Mouse (Mus musculus): Measurements from ENCODE around the gene Rcc1l. TPM values are rescaled to one million over a fixed set of nuclear protein-coding genes. Genes with fewer than 3 reads are reported as not detected.

The Rcc1l gene
- polyA plus RNA-seq, 1 experiment = 8.2 TPM

DNA sequence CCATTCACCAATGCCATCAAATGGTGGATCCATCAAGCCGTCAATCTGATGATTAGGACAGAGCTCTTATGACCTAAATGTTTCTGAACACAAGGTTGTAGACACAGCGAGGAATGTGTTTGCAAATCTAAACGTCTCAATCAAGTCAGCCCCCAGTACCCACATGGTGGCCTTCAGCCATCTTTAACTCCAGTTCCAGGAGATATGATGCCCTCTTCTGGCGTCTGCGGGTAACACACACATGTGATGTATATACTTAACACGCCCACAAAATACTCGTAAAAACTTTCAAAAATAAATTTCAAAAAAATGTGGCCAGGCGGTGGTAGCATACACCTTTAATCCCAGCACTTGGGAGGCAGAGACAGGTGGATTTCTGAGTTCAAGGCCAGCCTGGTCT, 31.6 kb downstream of the Rcc1l start:
- no peaks in the 10 kb centered on the region for H3K4me1 ChIP-seq (ENCODE audit: control insufficient read depth, insufficient read depth, insufficient read length, low read length)
- no peak overlapping the region for H3K4me3 ChIP-seq (ENCODE audit: insufficient read depth, low read depth, low read length)
- no peak overlapping the region for H3K27ac ChIP-seq (replicated peaks; ENCODE audit: low read depth, low read length)

DNA sequence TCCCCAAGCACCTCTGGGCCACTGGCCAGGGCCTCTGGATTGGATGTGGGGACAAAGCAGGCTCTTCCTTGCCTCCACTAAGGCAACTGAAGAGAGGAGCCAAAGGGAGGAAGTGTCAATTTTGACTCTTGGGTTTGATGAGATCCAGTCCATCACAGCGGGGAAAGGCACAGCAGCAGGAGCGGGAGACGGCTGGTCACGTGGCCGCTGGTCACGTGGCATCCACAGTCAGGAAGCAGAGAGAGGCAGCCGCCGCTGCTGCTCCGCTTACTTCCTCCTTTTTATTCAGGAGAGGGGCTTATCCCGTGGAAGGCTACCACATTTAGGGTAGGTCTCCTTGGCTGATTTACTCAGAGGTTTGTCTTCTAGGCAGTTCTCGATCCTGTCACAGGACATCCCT, 34.2 kb downstream of the Rcc1l start:
- no peaks in the 10 kb centered on the region for H3K4me1 ChIP-seq (ENCODE audit: control insufficient read depth, insufficient read depth, insufficient read length, low read length)
- no peak overlapping the region for H3K27ac ChIP-seq (replicated peaks; ENCODE audit: low read depth, low read length)
- H3K4me3 ChIP-seq (ENCODE audit: insufficient read depth, low read depth, low read length) = no peak overlapping the region

DNA sequence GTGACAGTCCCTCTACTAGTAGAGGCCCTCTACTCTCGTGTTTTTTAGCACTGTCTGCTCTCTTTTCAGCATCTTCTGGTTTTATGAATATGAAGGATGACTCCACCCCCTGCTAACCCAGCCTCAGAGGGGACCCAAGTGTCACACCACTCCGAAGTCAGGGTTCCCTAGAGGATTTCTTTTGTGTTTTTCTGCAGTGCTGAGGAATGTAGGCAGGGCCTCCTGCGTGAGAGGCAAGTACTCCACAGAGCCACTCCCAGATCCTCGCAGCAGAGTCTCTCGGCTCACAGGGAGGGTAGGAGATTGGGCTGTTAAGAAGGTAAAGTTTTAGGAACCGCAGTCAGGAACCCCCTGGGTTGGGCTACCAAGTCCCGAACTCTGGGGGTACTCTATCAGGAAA, 35.3 kb downstream of the Rcc1l start:
- H3K4me1 ChIP-seq (ENCODE audit: control insufficient read depth, insufficient read depth, insufficient read length, low read length) = no peaks in the 10 kb centered on the region
- H3K27ac ChIP-seq (replicated peaks; ENCODE audit: low read depth, low read length) = no peak overlapping the region
- H3K4me3 ChIP-seq (ENCODE audit: insufficient read depth, low read depth, low read length) = no peak overlapping the region

DNA sequence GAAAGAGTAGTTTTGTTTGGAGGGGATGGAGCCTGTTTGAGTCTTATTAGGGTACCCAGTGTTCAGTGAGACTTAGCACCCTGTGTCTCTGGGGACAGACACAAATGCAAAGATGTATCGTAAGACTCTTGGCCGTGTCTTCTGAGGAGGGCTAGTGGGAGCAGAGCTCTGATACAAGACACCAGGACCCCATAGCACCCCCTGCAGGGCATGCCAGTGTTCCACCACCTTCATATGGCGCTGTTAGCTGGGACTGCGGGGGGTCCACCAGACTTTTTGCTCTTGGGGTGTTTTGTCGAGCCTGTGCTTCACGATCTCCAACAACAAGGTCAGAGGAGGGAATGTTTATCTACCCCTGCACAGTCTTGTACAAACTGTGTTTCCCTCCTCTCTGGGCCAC, 37.1 kb downstream of the Rcc1l start:
- Histone ChIP-seq H3K4me3 (ENCODE audit: insufficient read depth, low read depth, low read length) (no peak overlapping the region), H3K4me1 (ENCODE audit: control insufficient read depth, insufficient read depth, insufficient read length, low read length) (no peaks in the 10 kb centered on the region), H3K27ac (replicated peaks; ENCODE audit: low read depth, low read length) (no peak overlapping the region)

DNA sequence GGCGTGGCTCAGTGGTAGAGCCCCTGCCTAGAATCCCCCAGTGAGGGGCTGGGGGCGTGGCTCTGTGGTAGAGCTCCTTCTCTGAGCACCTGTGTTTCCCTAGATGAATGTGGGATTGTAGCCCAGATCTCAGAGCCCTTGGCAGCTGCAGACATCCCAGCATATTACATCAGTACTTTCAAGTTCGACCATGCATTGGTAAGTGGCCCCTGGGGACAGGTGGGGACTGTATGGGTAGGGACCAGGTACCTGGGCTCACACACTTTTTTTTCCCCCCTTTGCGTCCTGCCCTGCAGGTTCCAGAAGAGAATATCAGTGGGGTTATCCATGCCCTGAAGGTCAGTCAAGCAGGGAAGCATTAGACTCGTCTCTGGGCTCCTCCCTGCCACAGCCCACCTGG, 38.6 kb downstream of the Rcc1l start:
- Histone ChIP-seq H3K27ac (replicated peaks; ENCODE audit: low read depth, low read length) (no peak overlapping the region), H3K4me3 (ENCODE audit: insufficient read depth, low read depth, low read length) (no peak overlapping the region), H3K4me1 (ENCODE audit: control insufficient read depth, insufficient read depth, insufficient read length, low read length) (no peaks in the 10 kb centered on the region)

GRCm38 (mm10) chr5:134136022-134136421, 40.6 kb downstream of the Rcc1l start:
- no peak overlapping the region for H3K27ac ChIP-seq (replicated peaks; ENCODE audit: low read depth, low read length)
- no peaks in the 10 kb centered on the region; the same call in 1 of the 2 replicates for H3K4me1 ChIP-seq (ENCODE audit: control insufficient read depth, insufficient read depth, insufficient read length, low read length)

DNA sequence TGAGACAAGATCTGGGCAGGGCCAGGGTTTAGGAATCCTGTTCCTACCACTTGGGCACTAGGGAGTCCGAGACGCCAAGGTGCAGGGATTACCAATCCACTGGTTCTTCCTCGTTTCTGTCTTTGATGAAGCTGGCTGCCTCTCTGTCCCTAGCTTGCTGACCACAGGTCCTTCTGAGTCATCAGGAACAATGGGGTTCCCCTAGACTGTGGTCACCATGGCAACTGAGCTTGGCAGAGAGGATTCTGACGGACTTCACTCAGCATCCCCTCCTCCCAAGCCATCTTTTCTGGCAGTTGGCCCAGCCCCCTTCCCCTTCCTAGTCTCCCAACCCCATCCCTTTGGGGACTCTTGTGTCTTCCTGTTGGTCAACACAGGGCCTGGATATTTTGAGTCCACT, 45.0 kb downstream of the Rcc1l start:
- no peak overlapping the region for H3K4me3 ChIP-seq (ENCODE audit: insufficient read depth, low read depth, low read length)
- no peak overlapping the region for H3K27ac ChIP-seq (replicated peaks; ENCODE audit: low read depth, low read length)
- no peaks in the 10 kb centered on the region; the same call in 1 of the 2 replicates for H3K4me1 ChIP-seq (ENCODE audit: control insufficient read depth, insufficient read depth, insufficient read length, low read length)

More at GRCm38 (mm10) chr5:134136022-134136421, 40.6 kb downstream of the Rcc1l start:
- H3K4me3 ChIP-seq (ENCODE audit: insufficient read depth, low read depth, low read length) = no peak overlapping the region

DNA sequence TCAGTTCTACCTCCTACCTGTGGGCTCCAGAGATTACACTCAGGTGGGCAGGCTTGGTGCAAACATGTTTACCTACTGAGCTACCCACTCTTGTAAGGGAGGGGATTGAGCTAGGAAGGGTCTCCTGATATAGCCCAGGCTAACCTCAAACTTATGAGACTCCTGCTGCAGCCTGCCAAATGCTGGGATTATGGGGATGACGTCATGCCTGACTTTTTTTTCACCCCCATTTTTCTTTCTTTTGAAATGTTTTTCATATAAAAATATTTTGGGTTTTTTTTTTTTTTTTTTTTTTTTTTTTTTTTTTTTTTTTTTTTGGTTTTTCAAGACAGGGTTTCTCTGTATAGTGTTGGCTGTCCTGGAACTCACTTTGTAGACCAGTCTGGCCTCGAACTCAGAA, 50.3 kb downstream of the Rcc1l start:
- Histone ChIP-seq H3K4me1 (ENCODE audit: control insufficient read depth, insufficient read depth, insufficient read length, low read length) (no peaks in the 10 kb centered on the region), H3K4me3 (ENCODE audit: insufficient read depth, low read depth, low read length) (no peak overlapping the region), H3K27ac (replicated peaks; ENCODE audit: low read depth, low read length) (no peak overlapping the region)

GRCm38 (mm10) chr5:134123846-134124245, 52.7 kb downstream of the Rcc1l start:
- no peak overlapping the region for H3K27ac ChIP-seq (replicated peaks; ENCODE audit: low read depth, low read length)
- no peaks in the 10 kb centered on the region for H3K4me1 ChIP-seq (ENCODE audit: control insufficient read depth, insufficient read depth, insufficient read length, low read length)
- H3K4me3 ChIP-seq (ENCODE audit: insufficient read depth, low read depth, low read length) = no peak overlapping the region

- Histone ChIP-seq H3K27ac (replicated peaks; ENCODE audit: low read depth, low read length) (no peak overlapping the region), H3K4me3 (ENCODE audit: insufficient read depth, low read depth, low read length) (no peak overlapping the region), H3K4me1 (ENCODE audit: control insufficient read depth, insufficient read depth, insufficient read length, low read length) (no peaks in the 10 kb centered on the region)
These were observed 54.7 kb downstream of the Rcc1l start for GRCm38 (mm10) chr5:134121893-134122259.

GRCm38 (mm10) chr5:134121138-134121892, 55.3 kb downstream of the Rcc1l start:
- Histone ChIP-seq H3K27ac (replicated peaks; ENCODE audit: low read depth, low read length) (no peak overlapping the region), H3K4me1 (ENCODE audit: control insufficient read depth, insufficient read depth, insufficient read length, low read length) (no peaks in the 10 kb centered on the region), H3K4me3 (ENCODE audit: insufficient read depth, low read depth, low read length) (no peak overlapping the region)

DNA sequence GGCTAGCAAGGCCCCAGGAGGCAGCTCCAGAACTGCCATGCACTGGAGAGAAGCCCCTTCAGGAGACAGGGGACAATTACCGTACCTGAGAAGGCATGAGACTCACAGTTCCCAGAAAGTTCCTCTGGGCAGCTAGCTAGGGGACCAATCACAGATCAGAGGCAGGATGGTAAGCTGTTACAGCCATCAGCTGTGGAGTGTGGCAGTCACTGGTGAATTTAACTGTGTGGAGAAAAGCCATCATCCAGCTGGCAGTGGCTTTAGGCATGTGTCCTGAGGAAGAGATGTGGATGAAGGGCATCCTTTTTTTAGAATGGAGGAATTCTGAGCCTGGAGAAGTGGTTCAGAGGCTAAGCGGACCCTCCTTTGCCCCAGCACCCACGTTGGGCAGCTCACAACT, 56.4 kb downstream of the Rcc1l start:
- H3K4me3 ChIP-seq (ENCODE audit: insufficient read depth, low read depth, low read length) = no peak overlapping the region
- no peak overlapping the region for H3K27ac ChIP-seq (replicated peaks; ENCODE audit: low read depth, low read length)

GRCm38 (mm10) chr5:134119481-134120120, 57.0 kb downstream of the Rcc1l start:
- Histone ChIP-seq H3K4me3 (ENCODE audit: insufficient read depth, low read depth, low read length) (no peak overlapping the region), H3K4me1 (ENCODE audit: control insufficient read depth, insufficient read depth, insufficient read length, low read length) (no peaks in the 10 kb centered on the region), H3K27ac (replicated peaks; ENCODE audit: low read depth, low read length) (no peak overlapping the region)

More for the DNA sequence above, 56.4 kb downstream of the Rcc1l start:
- no peaks in the 10 kb centered on the region for H3K4me1 ChIP-seq (ENCODE audit: control insufficient read depth, insufficient read depth, insufficient read length, low read length)

DNA sequence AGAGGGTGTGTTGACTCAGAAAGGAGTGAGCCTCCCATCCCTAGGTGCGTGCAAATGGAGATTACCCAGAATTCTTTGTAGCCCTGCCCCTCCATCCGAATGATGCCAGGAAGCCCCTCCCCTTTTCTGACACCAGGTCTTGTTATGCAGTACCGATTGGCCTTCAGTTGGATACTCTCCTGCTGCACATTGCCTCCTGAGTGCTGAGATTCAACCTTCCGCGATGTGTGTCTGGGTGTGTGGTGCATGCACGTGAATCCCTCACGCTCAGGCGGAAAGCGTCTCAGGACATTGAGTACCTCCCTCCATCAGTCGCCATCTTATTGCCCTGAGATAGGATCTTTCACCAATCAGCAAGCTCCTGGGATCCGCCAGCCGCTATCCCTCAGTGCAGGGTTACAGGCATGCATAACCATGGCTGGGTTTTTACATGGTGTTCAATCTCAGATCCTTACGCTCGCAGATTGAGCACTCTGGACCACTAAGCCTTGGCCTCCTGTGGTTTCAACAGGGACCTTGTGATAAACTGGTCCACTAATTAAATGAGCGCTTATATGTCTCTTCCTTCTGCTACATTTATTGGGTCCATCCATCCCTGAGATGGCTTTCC, 57.7 kb downstream of the Rcc1l start:
- H3K4me3 ChIP-seq (ENCODE audit: insufficient read depth, low read depth, low read length) = no peak overlapping the region
- no peaks in the 10 kb centered on the region for H3K4me1 ChIP-seq (ENCODE audit: control insufficient read depth, insufficient read depth, insufficient read length, low read length)
- no peak overlapping the region for H3K27ac ChIP-seq (replicated peaks; ENCODE audit: low read depth, low read length)

DNA sequence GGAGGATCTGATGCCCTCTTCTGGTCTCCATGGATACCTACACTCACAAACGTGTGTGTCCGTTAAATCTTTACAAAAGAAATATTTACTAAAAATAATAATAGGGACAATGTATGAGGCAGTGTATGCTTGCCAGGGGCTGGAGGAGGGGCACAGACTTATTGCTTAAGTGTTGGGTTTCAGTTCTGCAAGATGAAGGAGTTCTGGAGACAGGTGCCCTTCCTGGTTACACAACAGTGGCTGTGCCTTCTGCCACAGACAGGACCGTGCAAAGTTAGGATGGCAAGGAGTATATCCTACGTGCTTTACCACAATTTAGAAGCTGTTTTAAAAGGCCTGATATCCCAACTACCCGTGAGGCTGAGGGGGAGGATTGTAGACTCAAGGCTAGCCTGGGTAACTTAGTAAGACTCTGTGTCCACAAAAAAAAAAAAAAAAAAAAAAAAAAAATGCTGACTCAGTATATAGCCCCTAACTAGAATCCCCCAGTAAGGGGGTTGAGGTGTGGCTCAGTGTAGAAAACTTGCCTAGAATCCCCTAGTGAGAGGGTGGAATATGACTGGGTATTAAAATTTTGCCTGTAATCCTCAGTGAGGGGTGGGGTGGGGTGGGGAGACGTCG, 60.8 kb downstream of the Rcc1l start:
- H3K4me3 ChIP-seq (ENCODE audit: insufficient read depth, low read depth, low read length) = no peak overlapping the region
- H3K27ac ChIP-seq (replicated peaks; ENCODE audit: low read depth, low read length) = no peak overlapping the region
- H3K4me1 ChIP-seq (ENCODE audit: control insufficient read depth, insufficient read depth, insufficient read length, low read length) = no peaks in the 10 kb centered on the region

Data from brown adipose tissue, adult 24 weeks (tissue).